Mouse (Mus musculus) myocyte (in vitro differentiated cells): ENCODE data around the gene Olfr397. TPM values are rescaled to one million over a fixed set of nuclear protein-coding genes. Genes with fewer than 3 reads are reported as not detected.

Source experiments
- H3K27me3 ChIP-seq: one replicate; pipeline ENCODE4 v1.6.1; 2011; ENCODE audit not compliant: control insufficient read depth, insufficient read depth, insufficient read length
- H3K36me3 ChIP-seq: one replicate; pipeline ENCODE4 v1.6.1; 2011; ENCODE audit not compliant: control insufficient read depth, insufficient read depth
- H3K4me2 ChIP-seq: one replicate; pipeline ENCODE4 v1.6.1; 2011; ENCODE audit warnings: low read depth, control low read depth
- H3K4me3 ChIP-seq: one replicate; pipeline ENCODE4 v1.5.1; 2011; ENCODE audit warnings: mild to moderate bottlenecking, control low read depth, moderate library complexity
- H3K79me2 ChIP-seq: one replicate; pipeline ENCODE4 v1.6.1; 2011; ENCODE audit not compliant: control insufficient read depth, insufficient read depth
- H3ac ChIP-seq: one replicate; pipeline ENCODE4 v1.6.1; 2011; ENCODE audit not compliant: control insufficient read depth, insufficient read length
- CEBPB ChIP-seq: IDR thresholded peaks from 2 replicates; pipeline ENCODE4 v1.6.1; 2011; ENCODE audit warnings: mild to moderate bottlenecking, moderate library complexity; ENCODE audit not compliant: poor library complexity, insufficient read depth, severe bottlenecking
- E2F4 ChIP-seq: IDR thresholded peaks from one replicate; pipeline ENCODE4 v1.6.1; 2011; ENCODE audit warnings: mild to moderate bottlenecking, control low read depth, moderate library complexity; ENCODE audit not compliant: insufficient read depth
- MAX ChIP-seq: IDR thresholded peaks from one replicate; pipeline ENCODE4 v1.6.1; 2011; ENCODE audit warnings: low read depth, mild to moderate bottlenecking, control low read depth
- MYOD1 ChIP-seq, 3 experiments: IDR thresholded peaks; one replicate each; pipeline ENCODE4 v1.6.1; 2011; ENCODE audit warnings: control low read depth in 2 of 3, low read depth in 2 of 3, mild to moderate bottlenecking in 2 of 3, moderate library complexity in 1 of 3; ENCODE audit not compliant: insufficient read length in 2 of 3, control insufficient read depth in 1 of 3
- MYOG ChIP-seq, 3 experiments: IDR thresholded peaks; one replicate each; pipeline ENCODE4 v1.6.1; 2011; ENCODE audit warnings: control low read depth in 2 of 3, low read depth in 2 of 3, mild to moderate bottlenecking in 2 of 3; ENCODE audit not compliant: insufficient read length in 2 of 3, control insufficient read depth in 1 of 3, insufficient read depth in 1 of 3
- POLR2A ChIP-seq: IDR thresholded peaks from one replicate; pipeline ENCODE4 v1.6.1; 2011; ENCODE audit warnings: low read depth, mild to moderate bottlenecking, control low read depth, moderate library complexity; ENCODE audit not compliant: insufficient read length
- POLR2AphosphoS2 ChIP-seq: IDR thresholded peaks from one replicate; pipeline ENCODE4 v1.6.1; 2011; ENCODE audit warnings: low read depth, control low read depth; ENCODE audit not compliant: insufficient read length
- REST ChIP-seq: IDR thresholded peaks from one replicate; pipeline ENCODE4 v1.6.1; 2011; ENCODE audit warnings: mild to moderate bottlenecking, control low read depth, moderate library complexity; ENCODE audit not compliant: insufficient read depth, insufficient read length
- SRF ChIP-seq: IDR thresholded peaks from one replicate; pipeline ENCODE4 v1.6.1; 2011; ENCODE audit warnings: low read depth; ENCODE audit not compliant: control insufficient read depth, insufficient read length
- TCF12 ChIP-seq: IDR thresholded peaks from one replicate; pipeline ENCODE4 v1.6.1; 2011; ENCODE audit warnings: mild to moderate bottlenecking, control low read depth; ENCODE audit not compliant: poor library complexity, insufficient read depth, severe bottlenecking
- TCF3 ChIP-seq: IDR thresholded peaks from one replicate; pipeline ENCODE4 v1.6.1; 2011; ENCODE audit warnings: low read depth, control low read depth; ENCODE audit not compliant: insufficient read length
- USF1 ChIP-seq: IDR thresholded peaks from one replicate; pipeline ENCODE4 v1.6.1; 2011; ENCODE audit warnings: low read depth, mild to moderate bottlenecking, control low read depth, moderate library complexity
- polyA plus RNA-seq: library from polyadenylated mRNA; unstranded; fragments of >200 nt; fragmentation: generic; extraction: Trizol; gene quantifications from one replicate; pipeline ENCODE4 v1.2.1, GENCODE M21; 2012; ENCODE audit warnings: missing spikeins

Gene Olfr397
- not detected for polyA plus RNA-seq

DNA sequence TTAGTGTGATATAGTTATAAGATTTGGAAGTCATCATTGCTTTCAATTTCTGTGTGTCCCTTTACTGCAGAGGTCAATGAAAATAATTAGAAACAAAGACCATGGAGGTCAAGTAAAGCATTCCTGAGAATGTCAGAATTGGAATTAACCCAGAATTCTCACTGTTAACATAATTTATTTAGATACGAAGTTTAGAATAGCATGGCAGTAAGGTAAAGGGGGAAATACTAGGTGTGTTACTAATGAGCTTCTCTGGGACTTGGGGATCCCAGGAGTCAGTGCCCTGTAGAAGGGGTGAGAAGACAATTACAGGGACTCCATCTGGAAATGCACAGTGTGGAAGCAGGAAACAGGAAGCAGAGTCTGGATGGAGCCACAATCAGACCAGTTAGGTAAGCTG is at the start of gene Olfr397:
Gene Olfr397, plus strand, starts transcription at position 301 of the 400 bp plus-strand sequence.
- no peaks in the 10 kb centered on the region for H3K27me3 ChIP-seq
- H3ac ChIP-seq = no peak within 1 kb of the TSS
- TF ChIP-seq CEBPB (no peak), SRF (no peak), POLR2A (no peak), TCF3 (no peak), REST (no peak), POLR2AphosphoS2 (no peak), MAX (no peak), MYOD1 (IDR thresholded peaks at IDR 0.05; ENCODE audit: control insufficient read depth in 1 of 3, insufficient read length in 2 of 3, low read depth in 2 of 3) (no peak), TCF12 (no peak), E2F4 (no peak)
- H3K4me2 ChIP-seq = no peak within 1 kb of the TSS
- no peak within 1 kb of the TSS for H3K4me3 ChIP-seq
- H3K79me2 ChIP-seq = no peaks in the 10 kb centered on the region
- no peaks in the 10 kb centered on the region for H3K36me3 ChIP-seq

- H3ac ChIP-seq = no peak within 1 kb of the TSS
- H3K4me2 ChIP-seq = no peak within 1 kb of the TSS
- no peaks in the 10 kb centered on the region for H3K79me2 ChIP-seq
- H3K36me3 ChIP-seq = no peaks in the 10 kb centered on the region
- TF ChIP-seq E2F4 = no peak
- no peak for TF ChIP-seq SRF
- TF ChIP-seq TCF12 = no peak
- TF ChIP-seq TCF3 = no peak
- TF ChIP-seq CEBPB = no peak
- no peak for TF ChIP-seq REST
- no peak for TF ChIP-seq MAX
- TF ChIP-seq POLR2AphosphoS2 = no peak
- TF ChIP-seq MYOG (IDR thresholded peaks at IDR 0.05; ENCODE audit: control insufficient read depth in 1 of 3, insufficient read depth in 1 of 3, insufficient read length in 2 of 3, low read depth in 2 of 3) = no peak
- TF ChIP-seq POLR2A = no peak
- no peak for TF ChIP-seq MYOD1 (IDR thresholded peaks at IDR 0.05; ENCODE audit: control insufficient read depth in 1 of 3, insufficient read length in 2 of 3, low read depth in 2 of 3)
- TF ChIP-seq USF1 = no peak
- no peaks in the 10 kb centered on the region for H3K27me3 ChIP-seq
- no peak within 1 kb of the TSS for H3K4me3 ChIP-seq
These were observed 24.2 kb upstream of the Olfr397 start, which contains the start of gene Olfr23 for GRCm38 (mm10) chr11:73936377-73936776. TSS of gene Olfr23 (plus strand) at chr11:73936677.

GRCm38 (mm10) chr11:73990307-73990706 is 29.7 kb downstream of the Olfr397 start, which contains the start of gene Olfr398:
TSS of gene Olfr398 (minus strand) at chr11:73990407.
- no peaks in the 10 kb centered on the region for H3K27me3 ChIP-seq
- no peak within 1 kb of the TSS for H3K4me2 ChIP-seq
- no peak within 1 kb of the TSS for H3ac ChIP-seq
- no peaks in the 10 kb centered on the region for H3K79me2 ChIP-seq
- TF ChIP-seq TCF12 (no peak), CEBPB (no peak), MAX (no peak), SRF (no peak)
- H3K36me3 ChIP-seq = no peaks in the 10 kb centered on the region
- H3K4me3 ChIP-seq = no peak within 1 kb of the TSS

DNA sequence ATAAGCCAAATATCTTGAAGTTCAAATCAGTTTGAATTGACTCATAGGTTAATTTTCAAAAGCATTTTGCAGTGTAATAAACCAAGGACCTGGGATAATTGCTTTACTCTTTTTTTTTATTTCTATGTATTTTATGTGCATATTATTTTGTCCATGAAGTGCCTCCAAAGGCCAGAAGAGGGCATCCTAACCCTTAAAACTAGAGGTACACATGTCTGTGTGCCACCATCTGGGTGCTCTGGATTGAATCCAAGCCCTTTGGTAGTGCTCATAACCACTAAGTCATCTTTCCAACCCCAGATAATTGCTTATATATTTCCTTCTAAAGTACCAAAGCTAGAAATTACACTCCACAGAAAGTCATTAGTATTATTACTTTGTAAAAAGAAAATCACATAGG is 32.5 kb downstream of the Olfr397 start:
- Histone ChIP-seq H3ac (no peak overlapping the region), H3K36me3 (no peaks in the 10 kb centered on the region), H3K4me2 (no peak overlapping the region), H3K27me3 (no peaks in the 10 kb centered on the region), H3K79me2 (no peaks in the 10 kb centered on the region), H3K4me3 (no peak overlapping the region)
- no peak for TF ChIP-seq TCF12
- TF ChIP-seq CEBPB = no peak
- TF ChIP-seq USF1 = no peak
- no peak for TF ChIP-seq SRF
- TF ChIP-seq TCF3 = no peak
- TF ChIP-seq MAX = no peak
- no peak for TF ChIP-seq POLR2A
- no peak for TF ChIP-seq REST
- TF ChIP-seq E2F4 = no peak
- TF ChIP-seq MYOG (IDR thresholded peaks at IDR 0.05; ENCODE audit: control insufficient read depth in 1 of 3, insufficient read depth in 1 of 3, insufficient read length in 2 of 3, low read depth in 2 of 3) = no peak
- TF ChIP-seq MYOD1 (IDR thresholded peaks at IDR 0.05; ENCODE audit: control insufficient read depth in 1 of 3, insufficient read length in 2 of 3, low read depth in 2 of 3) = no peak
- no peak for TF ChIP-seq POLR2AphosphoS2

Other genes starting within 250 kb of the Olfr397 start
- not detected for gene Olfr389, start 180.1 kb upstream of the Olfr397 start, polyA plus RNA-seq
- not detected for gene Olfr390, start 177.9 kb upstream of the Olfr397 start, polyA plus RNA-seq
- not detected for gene Olfr391-ps, start 157.8 kb upstream of the Olfr397 start, polyA plus RNA-seq
- gene Olfr392, start 143.8 kb upstream of the Olfr397 start, polyA plus RNA-seq = not detected
- gene Olfr393, start 109.4 kb upstream of the Olfr397 start, polyA plus RNA-seq = not detected
- not detected for gene Olfr394, start 70.0 kb upstream of the Olfr397 start, polyA plus RNA-seq
- gene Olfr395, start 51.5 kb upstream of the Olfr397 start, polyA plus RNA-seq = not detected
- not detected for gene Olfr23, start 24.1 kb upstream of the Olfr397 start, polyA plus RNA-seq
- gene Olfr398, start 29.6 kb downstream of the Olfr397 start, polyA plus RNA-seq = not detected
- gene Olfr139, start 95.7 kb downstream of the Olfr397 start, polyA plus RNA-seq = not detected
- gene Olfr399, start 95.8 kb downstream of the Olfr397 start, polyA plus RNA-seq = not detected
- not detected for gene Zfp616, start 109.1 kb downstream of the Olfr397 start, polyA plus RNA-seq
- not detected for gene Olfr401, start 152.9 kb downstream of the Olfr397 start, polyA plus RNA-seq
- not detected for gene Olfr402, start 192.7 kb downstream of the Olfr397 start, polyA plus RNA-seq
- gene Olfr403, start 225.4 kb downstream of the Olfr397 start, polyA plus RNA-seq = not detected